Mouse (Mus musculus) heart, adult 2 months (tissue): Measurements from ENCODE around the gene Tln1.

Experiments
- CTCF ChIP-seq: fragments of 200-600 bp; IDR thresholded peaks from 2 replicates; pipeline ENCODE4 v1.8.1; 2022; ENCODE audit warnings: antibody characterized with exemption, mild to moderate bottlenecking, moderate library complexity
- POLR2A ChIP-seq: fragments of 200-500 bp; IDR thresholded peaks from 2 replicates; pipeline ENCODE4 v1.6.1; 2011; ENCODE audit warnings: mild to moderate bottlenecking, low read depth, low read length, control low read depth; ENCODE audit not compliant: insufficient read depth

- TF ChIP-seq POLR2A (0 out of 2 replicates have a peak, but pooled peaks have one; percentile 24), CTCF (no peak)
These were observed 62.8 kb downstream of the Tln1 start, which contains the start of gene Arhgef39 for GRCm38 (mm10) chr4:43499407-43500333.
